Mouse (Mus musculus) heart, postnatal 0 days (tissue): ENCODE results near the gene Folr2. TPM values are rescaled to one million over a fixed set of nuclear protein-coding genes. Genes with fewer than 3 reads are reported as not detected.

Source experiments
- ATAC-seq: fragments of 200-750 bp; cut with Nextera tagmentation; 2 replicates; pipeline ENCODE4 v1.8.0; 2017; ENCODE audit warnings: low read depth, moderate number of reproducible peaks, moderate library complexity; ENCODE audit not compliant: insufficient read depth
- DNase-seq: peaks from one replicate; pipeline ENCODE4 v3.0.0-alpha.2; 2016; ENCODE audit warnings: low spot score
- H3K27ac ChIP-seq: fragments of 300-500 bp; sonication (generic); 2 replicates; pipeline ENCODE4 v1.5.1; 2014; ENCODE audit warnings: low read depth, mild to moderate bottlenecking
- H3K27me3 ChIP-seq: fragments of 300-500 bp; sonication (generic); 2 replicates; pipeline ENCODE4 v1.6.1; 2014; ENCODE audit warnings: low read length, mixed read lengths; ENCODE audit not compliant: control insufficient read depth, insufficient read depth
- H3K36me3 ChIP-seq: fragments of 300-500 bp; sonication (generic); replicated peaks from 2 replicates; pipeline ENCODE4 v1.6.1; 2014; ENCODE audit warnings: low read length, mixed read lengths; ENCODE audit not compliant: control insufficient read depth, insufficient read depth
- H3K4me1 ChIP-seq: fragments of 300-500 bp; sonication (generic); 2 replicates; pipeline ENCODE4 v1.6.1; 2014; ENCODE audit warnings: antibody characterized with exemption; ENCODE audit not compliant: control insufficient read depth, insufficient read depth
- H3K4me2 ChIP-seq: fragments of 300-500 bp; sonication (generic); 2 replicates; pipeline ENCODE4 v1.6.1; 2014; ENCODE audit warnings: low read depth, mild to moderate bottlenecking, low read length, moderate library complexity
- H3K4me3 ChIP-seq: fragments of 300-500 bp; sonication (generic); 2 replicates; pipeline ENCODE4 v1.5.1; 2014; ENCODE audit warnings: low read depth, low read length
- H3K9ac ChIP-seq: fragments of 300-500 bp; sonication (generic); replicated peaks from 2 replicates; pipeline ENCODE4 v1.6.1; 2014; ENCODE audit warnings: low read depth, low read length, mixed read lengths
- H3K9me3 ChIP-seq: fragments of 300-500 bp; sonication (generic); replicated peaks from 2 replicates; pipeline ENCODE4 v1.6.1; 2016; ENCODE audit warnings: low read length; ENCODE audit not compliant: control insufficient read depth
- CTCF ChIP-seq: IDR thresholded peaks from 2 replicates; pipeline ENCODE4 v1.5.1; 2016; ENCODE audit warnings: antibody characterized with exemption, control low read depth, low read depth
- EP300 ChIP-seq: IDR thresholded peaks from 2 replicates; pipeline ENCODE4 v1.6.1; 2016; ENCODE audit warnings: antibody characterized with exemption, low read depth
- WGBS: fragments of 180-500 bp; shearing (Covaris S2); extraction: QIAGEN DNeasy Blood & Tissue Kit; methylation state at CpG from one replicate; pipeline ENCODE4 v1.1.7; 2014; 5-methylcytosine and 5-hydroxymethylcytosine counted together
- polyA plus RNA-seq: library from polyadenylated mRNA; unstranded; fragments of >200 nt; fragmentation: Nextera tagmentation; extraction: Ambion mirVana; gene quantifications from 2 replicates; pipeline ENCODE4 v1.2.1, GENCODE M21; 2015
- total RNA-seq: library from RNA; depleted of rRNA; stranded (reverse); fragments of >200 nt; gene quantifications from 2 replicates; pipeline ENCODE4 v1.2.3, GENCODE M21; 2014; ENCODE audit warnings: low replicate concordance

Folr2 gene
- total and polyA plus RNA-seq, 2 experiments from 2014 or later: 0.86 to 2.6 TPM

DNA sequence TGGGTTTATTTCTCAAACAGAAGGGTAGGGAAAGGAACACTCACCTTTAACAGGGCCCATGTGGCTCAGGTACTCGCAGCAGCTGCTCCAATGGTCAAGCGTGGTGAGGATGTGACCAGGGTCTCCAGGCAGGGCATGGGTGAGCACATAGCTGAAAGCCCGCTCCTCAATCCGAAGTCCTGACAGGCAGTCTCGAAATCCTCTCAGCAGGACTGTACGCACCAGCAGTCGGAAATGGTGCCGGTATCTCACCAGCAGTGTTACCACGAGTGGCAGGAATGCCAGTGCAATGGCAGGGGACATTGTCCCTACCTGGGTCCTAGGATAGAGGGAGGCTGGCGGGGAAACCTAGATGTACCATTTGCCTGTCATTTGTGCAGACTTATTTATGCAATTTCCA is 45.0 kb upstream of the Folr2 start:
- no peak overlapping the region for H3K9ac ChIP-seq
- no peaks in the 10 kb centered on the region for H3K27me3 ChIP-seq
- H3K4me2 ChIP-seq: no peak overlapping the region
- TF ChIP-seq EP300 (no peak), CTCF (no peak)
- H3K4me3 ChIP-seq: no peak overlapping the region
- no peak overlapping the region for H3K27ac ChIP-seq
- H3K36me3 ChIP-seq: peaks cover 3% of the 10 kb centered on the region; the same call in 1 of the 2 replicates
- H3K9me3 ChIP-seq: no peaks in the 10 kb centered on the region
- ATAC-seq: no peak
- peaks cover 9% of the 10 kb centered on the region; the same call in 1 of the 2 replicates for H3K4me1 ChIP-seq
- 85% methylated on average over 10 of the region's 10 CpGs for WGBS
- no peak for DNase-seq

- 88% methylated on average over 16 of the region's 16 CpGs for WGBS
- Histone ChIP-seq H3K4me2 (no peak overlapping the region), H3K4me1 (peaks cover 6% of the 10 kb centered on the region; the same call in 1 of the 2 replicates), H3K9ac (no peak overlapping the region), H3K4me3 (no peak overlapping the region), H3K27me3 (no peaks in the 10 kb centered on the region), H3K27ac (no peak overlapping the region), H3K9me3 (no peaks in the 10 kb centered on the region), H3K36me3 (peaks cover 3% of the 10 kb centered on the region; the same call in 1 of the 2 replicates)
- ATAC-seq: no peak
- DNase-seq: no peak
- TF ChIP-seq CTCF: no peak
Measured at GRCm38 (mm10) chr7:101900331-101901097, 43.5 kb upstream of the Folr2 start.

GRCm38 (mm10) chr7:101896104-101897066 is 39.4 kb upstream of the Folr2 start:
- Histone ChIP-seq H3K27ac (peak overlapping the region; percentile 82), H3K4me1 (peaks cover 6% of the 10 kb centered on the region; the same call in 1 of the 2 replicates), H3K4me2 (peak overlapping the region; percentile 57), H3K27me3 (no peaks in the 10 kb centered on the region), H3K4me3 (peak overlapping the region; percentile 55), H3K36me3 (peaks cover 3% of the 10 kb centered on the region; the same call in 1 of the 2 replicates), H3K9me3 (no peaks in the 10 kb centered on the region), H3K9ac (peak overlapping the region; percentile 44)
- TF ChIP-seq CTCF (no peak), EP300 (peak; percentile 90)
- WGBS: under 1% methylated on average over 57 of the region's 57 CpGs
- DNase-seq: peak; percentile 100
- ATAC-seq: peak; percentile 98

GRCm38 (mm10) chr7:101895695-101896094 is 38.7 kb upstream of the Folr2 start:
- Histone ChIP-seq H3K9me3 (no peaks in the 10 kb centered on the region), H3K27me3 (no peaks in the 10 kb centered on the region), H3K4me1 (peaks cover 6% of the 10 kb centered on the region; the same call in 1 of the 2 replicates), H3K36me3 (0 out of 2 replicates have a peak, but pooled peaks cover 3% of the 10 kb centered on the region), H3K27ac (peak overlapping the region; percentile 82; the same call in 1 of the 2 replicates), H3K4me3 (peak overlapping the region; percentile 55), H3K4me2 (peak overlapping the region; percentile 54), H3K9ac (peak overlapping the region; percentile 39; the same call in 1 of the 2 replicates)
- WGBS: 37% methylated on average over 9 of the region's 9 CpGs
- peak; percentile 16 for DNase-seq
- ATAC-seq: no peak
- TF ChIP-seq CTCF: peak; percentile 13; the same call in 1 of the 2 replicates
- no peak for TF ChIP-seq EP300

GRCm38 (mm10) chr7:101888460-101888859 is 31.5 kb upstream of the Folr2 start:
- ATAC-seq (no peak), DNase-seq (no peak)
- Histone ChIP-seq H3K36me3 (no peaks in the 10 kb centered on the region), H3K4me2 (no peak overlapping the region), H3K9me3 (no peaks in the 10 kb centered on the region; the same call in 1 of the 2 replicates), H3K27ac (no peak overlapping the region), H3K9ac (no peak overlapping the region), H3K27me3 (no peaks in the 10 kb centered on the region), H3K4me3 (no peak overlapping the region), H3K4me1 (no peaks in the 10 kb centered on the region)
- TF ChIP-seq EP300 (no peak), CTCF (no peak)
- WGBS: 76% methylated on average over 4 of the region's 4 CpGs
